In the genomic region with DNA sequence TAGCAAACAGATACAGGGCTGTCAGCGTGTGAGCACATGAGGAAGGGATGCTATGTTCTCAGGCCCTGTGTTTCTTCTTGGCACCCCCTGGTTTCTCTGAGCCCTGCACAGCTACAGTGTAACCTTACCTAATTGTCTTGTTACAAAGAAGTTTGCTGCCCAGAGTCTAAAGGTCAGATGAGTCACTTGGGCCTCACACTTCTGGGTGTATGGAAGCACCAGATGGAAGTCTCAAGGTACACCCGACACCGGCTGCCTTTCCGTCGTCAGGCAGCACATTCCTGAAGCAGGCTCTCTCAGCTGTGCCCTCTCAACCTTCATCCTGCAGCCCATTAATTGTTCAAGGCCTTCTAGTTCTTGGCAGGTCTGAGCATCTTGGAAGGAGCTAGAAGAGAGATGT, we compare ENCODE assay signal across 14 mouse cellular contexts. TPM values are rescaled to one million over a fixed set of nuclear protein-coding genes. Genes with fewer than 3 reads are reported as not detected.
DNase-seq lines count a peak whose midpoint lies in the region; ATAC-seq and TF ChIP-seq lines count a peak whose summit lies in the region.
"Had no signal": no experiment of that assay in that cellular context is flagged by ENCODE, and none has a peak within 500 bp of the region (broad histone marks: within the 10 kb centered on the region; RNA-seq: fewer than 3 reads in every experiment).

No protein-coding gene starts in this region.

- H3K9ac ChIP-seq in liver, postnatal 0 days (replicated peaks) = no peak overlapping the region
- H3K9ac ChIP-seq: heart, embryonic 13.5 days; limb, embryonic 15.5 days; lung, embryonic 15.5 days had no signal

- H3K27me3 ChIP-seq in C2C12 (ENCODE audit: control insufficient read depth, insufficient read depth, insufficient read length) = no peaks in the 10 kb centered on the region
- H3K27me3 ChIP-seq in kidney, adult 2 months (replicated peaks; ENCODE audit: control insufficient read depth, insufficient read depth, low read length) = no peaks in the 10 kb centered on the region
- H3K27me3 ChIP-seq in liver, postnatal 0 days (ENCODE audit: insufficient read depth, low read length) = no peaks in the 10 kb centered on the region
- H3K27me3 ChIP-seq: limb, embryonic 15.5 days; lung, embryonic 15.5 days; Patski had no signal

- 19% methylated on average over 5 of the region's 5 CpGs for WGBS in kidney, adult 2 months
- WGBS in liver, postnatal 0 days (ENCODE audit: insufficient replicate concordance) = 81% methylated on average over 5 of the region's 5 CpGs
- 54% methylated on average over 5 of the region's 5 CpGs for WGBS in lung, adult 2 months

- no peak for TF ChIP-seq CTCF in C2C12 (IDR thresholded peaks at IDR 0.05; ENCODE audit: control insufficient read depth, insufficient read depth, insufficient read length)
- no peak for TF ChIP-seq CTCF in kidney, adult 2 months (conservative IDR thresholded peaks at IDR 0.05; ENCODE audit: insufficient read depth, insufficient read length, low read depth, low read length)
- TF ChIP-seq CTCF in liver, postnatal 0 days (IDR thresholded peaks at IDR 0.05; ENCODE audit: low read depth) = no peak
- TF ChIP-seq CTCF in lung, adult 2 months (IDR thresholded peaks at IDR 0.05; ENCODE audit: insufficient read depth, low read length) = no peak

- ATAC-seq in liver, postnatal 0 days = no peak
- ATAC-seq: Patski had no signal

- H3K4me3 ChIP-seq in C2C12 (ENCODE audit: insufficient read depth, poor library complexity, severe bottlenecking) = no peak overlapping the region
- no peak overlapping the region for H3K4me3 ChIP-seq in kidney, adult 2 months (ENCODE audit: insufficient read depth, low read depth, low read length)
- H3K4me3 ChIP-seq in liver, postnatal 0 days (ENCODE audit: low read depth, low read length) = no peak overlapping the region
- no peak overlapping the region for H3K4me3 ChIP-seq in lung, adult 2 months (replicated peaks; ENCODE audit: extremely low read depth, low read depth, low read length)
- H3K4me3 ChIP-seq: erythroblast, embryonic 14.5 days; heart, embryonic 13.5 days; limb, embryonic 15.5 days; lung, embryonic 15.5 days had no signal

- no peak overlapping the region for H3K4me2 ChIP-seq in liver, postnatal 0 days (ENCODE audit: low read depth, low read length)
- H3K4me2 ChIP-seq: heart, embryonic 13.5 days; limb, embryonic 15.5 days; lung, embryonic 15.5 days had no signal

- peak overlapping the region; percentile 67 for H3K27ac ChIP-seq in kidney, adult 2 months (ENCODE audit: insufficient read depth, low read depth, low read length)
- H3K27ac ChIP-seq in liver, postnatal 0 days (ENCODE audit: low read depth) = no peak overlapping the region
- H3K27ac ChIP-seq: heart, embryonic 13.5 days; limb, embryonic 15.5 days had no signal

- H3K9me3 ChIP-seq in liver, postnatal 0 days (ENCODE audit: low read length) = no peaks in the 10 kb centered on the region
- H3K9me3 ChIP-seq: heart, embryonic 13.5 days; limb, embryonic 15.5 days; lung, embryonic 15.5 days had no signal

- peak; percentile 84 for DNase-seq in R1 (ENCODE audit: low read depth, low spot score)
- DNase-seq in kidney, adult 2 months = peak; percentile 89
- DNase-seq in kidney, postnatal 36 days = peak; percentile 66 to 82
- DNase-seq in liver, postnatal 0 days = no peak
- DNase-seq in lung, adult 2 months = no peak
- no peak for DNase-seq in gastrocnemius, postnatal 25 days
- no peak for DNase-seq in heart, adult 8-10 months (ENCODE audit: low spot score)
- DNase-seq: cerebellum, adult 2 months had no signal

- TF ChIP-seq EP300 in liver, postnatal 0 days (IDR thresholded peaks at IDR 0.05; ENCODE audit: low read depth) = no peak

- H3K36me3 ChIP-seq in C2C12 (ENCODE audit: control insufficient read depth, insufficient read depth) = no peaks in the 10 kb centered on the region
- H3K36me3 ChIP-seq in kidney, adult 2 months (ENCODE audit: control insufficient read depth, insufficient read depth, low read length) = no peaks in the 10 kb centered on the region
- no peaks in the 10 kb centered on the region for H3K36me3 ChIP-seq in liver, postnatal 0 days (replicated peaks; ENCODE audit: insufficient read depth, low read length)
- H3K36me3 ChIP-seq: heart, embryonic 13.5 days; limb, embryonic 15.5 days; lung, embryonic 15.5 days had no signal

- TF ChIP-seq POLR2A in kidney, adult 2 months (IDR thresholded peaks at IDR 0.05; ENCODE audit: low read depth, low read length) = no peak
- no peak for TF ChIP-seq POLR2A in lung, adult 2 months (IDR thresholded peaks at IDR 0.05; ENCODE audit: borderline replicate concordance, extremely low read depth, low read depth, low read length)

- no peaks in the 10 kb centered on the region for H3K79me2 ChIP-seq in C2C12 (ENCODE audit: control insufficient read depth, insufficient read depth)

- H3K4me1 ChIP-seq in kidney, adult 2 months (ENCODE audit: control insufficient read depth, insufficient read depth, low read length) = peaks cover 34% of the 10 kb centered on the region
- peaks cover 20% of the 10 kb centered on the region for H3K4me1 ChIP-seq in liver, postnatal 0 days (ENCODE audit: insufficient read depth)
- peaks cover 15% of the 10 kb centered on the region for H3K4me1 ChIP-seq in lung, adult 2 months (ENCODE audit: control insufficient read depth, insufficient read depth, low read length)

- H3K79me3 ChIP-seq in C2C12 (ENCODE audit: low read depth) = no peaks in the 10 kb centered on the region

- H3ac ChIP-seq in C2C12 (ENCODE audit: control insufficient read depth, insufficient read length, low read depth) = no peak overlapping the region

TF ChIP-seq in C2C12, 6 proteins besides CTCF, POLR2A, EP300 and RAD21:
- TF ChIP-seq MYOD1 (IDR thresholded peaks at IDR 0.05; ENCODE audit: control insufficient read depth, insufficient read length, low read depth) (peak; percentile 29), CEBPB (IDR thresholded peaks at IDR 0.05; ENCODE audit: low read depth) (no peak), MYOG (IDR thresholded peaks at IDR 0.05; ENCODE audit: control insufficient read depth, extremely low read depth, insufficient read length) (no peak), MAX (IDR thresholded peaks at IDR 0.05) (peak; percentile 38), USF1 (IDR thresholded peaks at IDR 0.05; ENCODE audit: low read depth) (no peak), FOSL1 (IDR thresholded peaks at IDR 0.05; ENCODE audit: insufficient read depth, low read length, poor library complexity, severe bottlenecking) (no peak)

RNA-seq across cellular contexts. Expression of a gene that starts 11.6 kb away (rescaled TPM):
- polyA plus RNA-seq in C2C12 (2012; fragmentation: generic; extraction: Trizol) = 0.01 TPM
- polyA plus RNA-seq in kidney, adult 2 months (2012; rRNA removed) = 68.7 and 81.7 TPM in 2 replicates
- polyA plus RNA-seq in liver, postnatal 0 days (2015; fragmentation: Nextera tagmentation; extraction: Ambion mirVana) = 25.0 and 28.8 TPM in 2 replicates
- polyA plus RNA-seq in lung, adult 2 months (2012; rRNA removed) = 124 and 140 TPM in 2 replicates
- under 1 TPM; 0.43 to 0.49 TPM for total RNA-seq in gastrocnemius, postnatal 25 days (2021)
- under 1 TPM in 1 of 4 experiments, not detected in 3; 0.23 TPM for total RNA-seq in heart, adult 8-10 months (2022)
- polyA plus RNA-seq: erythroblast, embryonic 14.5 days had no signal

RNA-seq across cellular contexts. Expression of a gene that starts 41.4 kb away (rescaled TPM):
- polyA plus RNA-seq in C2C12 (2012; fragmentation: generic; extraction: Trizol) = 107 TPM
- 34.0 and 102 TPM in 2 replicates for polyA plus RNA-seq in kidney, adult 2 months (2012; rRNA removed)
- polyA plus RNA-seq in liver, postnatal 0 days (2015; fragmentation: Nextera tagmentation; extraction: Ambion mirVana) = 7.2 and 7.3 TPM in 2 replicates
- polyA plus RNA-seq in lung, adult 2 months (2012; rRNA removed) = 21.8 and 38.0 TPM in 2 replicates
- 10 to 100 TPM; 92.1 to 97.0 TPM for total RNA-seq in gastrocnemius, postnatal 25 days (2021)
- 100 to 1,000 TPM in 3 of 4 experiments, 10 to 100 TPM in 1; 97.6 to 119 (median 113) TPM for total RNA-seq in heart, adult 8-10 months (2022)

Comparison
In these comparisons a context has a peak if more than half of its experiments do, and no peak if none do; other contexts are left out.
1. DNase-seq: peak in R1 (single experiment), kidney, adult 2 months (single experiment) and kidney, postnatal 36 days (2 of 2); none in liver, postnatal 0 days (single experiment), lung, adult 2 months (single experiment), gastrocnemius, postnatal 25 days (single experiment) and heart, adult 8-10 months (single experiment).
2. RNA of a gene that starts 11.6 kb away (polyA plus RNA-seq): 124 to 140 TPM in lung, adult 2 months, 68.7 to 81.7 TPM in kidney, adult 2 months and 25.0 to 28.8 TPM in liver, postnatal 0 days; 0.01 TPM in C2C12 (single experiment); every median in the first group is over 10 times any median in the second.